Mouse (Mus musculus) C2C12 (cell line): ENCODE results near the gene Hpca. TPM values are rescaled to one million over a fixed set of nuclear protein-coding genes. Genes with fewer than 3 reads are reported as not detected.

Experiments used
- H3K27me3 ChIP-seq: one replicate; pipeline ENCODE4 v1.6.1; 2011; ENCODE audit not compliant: control insufficient read depth, insufficient read depth, insufficient read length
- H3K36me3 ChIP-seq: one replicate; pipeline ENCODE4 v1.6.1; 2011; ENCODE audit not compliant: control insufficient read depth, insufficient read depth
- H3K4me3 ChIP-seq: one replicate; pipeline ENCODE4 v1.5.1; 2011; ENCODE audit warnings: mild to moderate bottlenecking, control low read depth; ENCODE audit not compliant: poor library complexity, insufficient read depth, severe bottlenecking
- H3K79me2 ChIP-seq: one replicate; pipeline ENCODE4 v1.6.1; 2011; ENCODE audit not compliant: control insufficient read depth, insufficient read depth
- H3K79me3 ChIP-seq: one replicate; pipeline ENCODE4 v1.6.1; 2011; ENCODE audit warnings: low read depth, control low read depth
- H3ac ChIP-seq: one replicate; pipeline ENCODE3; 2011; ENCODE audit warnings: low read depth; ENCODE audit not compliant: control insufficient read depth, insufficient read length
- CEBPB ChIP-seq: IDR thresholded peaks from one replicate; pipeline ENCODE4 v1.6.1; 2011; ENCODE audit warnings: low read depth, mild to moderate bottlenecking, control low read depth, moderate library complexity
- CTCF ChIP-seq: IDR thresholded peaks from one replicate; pipeline ENCODE4 v1.5.1; 2011; ENCODE audit not compliant: control insufficient read depth, insufficient read depth, insufficient read length
- FOSL1 ChIP-seq: IDR thresholded peaks from one replicate; pipeline ENCODE4 v1.8.0; 2011; ENCODE audit warnings: mild to moderate bottlenecking, low read length; ENCODE audit not compliant: poor library complexity, insufficient read depth, severe bottlenecking
- MAX ChIP-seq: IDR thresholded peaks from one replicate; pipeline ENCODE4 v1.6.1; 2011; ENCODE audit warnings: mild to moderate bottlenecking, control low read depth
- MYOD1 ChIP-seq: IDR thresholded peaks from one replicate; pipeline ENCODE4 v1.6.1; 2011; ENCODE audit warnings: low read depth; ENCODE audit not compliant: control insufficient read depth, insufficient read length
- MYOG ChIP-seq: IDR thresholded peaks from one replicate; pipeline ENCODE4 v1.6.1; 2011; ENCODE audit not compliant: control insufficient read depth, insufficient read length; ENCODE audit errors: extremely low read depth
- USF1 ChIP-seq: IDR thresholded peaks from one replicate; pipeline ENCODE4 v1.6.1; 2011; ENCODE audit warnings: low read depth, mild to moderate bottlenecking, control low read depth, moderate library complexity
- polyA plus RNA-seq: library from polyadenylated mRNA; unstranded; fragments of >200 nt; fragmentation: generic; extraction: Trizol; gene quantifications from one replicate; pipeline ENCODE4 v1.2.1, GENCODE M21; 2012; ENCODE audit warnings: missing spikeins

Gene Hpca
- polyA plus RNA-seq, 1 experiment = not detected

DNA sequence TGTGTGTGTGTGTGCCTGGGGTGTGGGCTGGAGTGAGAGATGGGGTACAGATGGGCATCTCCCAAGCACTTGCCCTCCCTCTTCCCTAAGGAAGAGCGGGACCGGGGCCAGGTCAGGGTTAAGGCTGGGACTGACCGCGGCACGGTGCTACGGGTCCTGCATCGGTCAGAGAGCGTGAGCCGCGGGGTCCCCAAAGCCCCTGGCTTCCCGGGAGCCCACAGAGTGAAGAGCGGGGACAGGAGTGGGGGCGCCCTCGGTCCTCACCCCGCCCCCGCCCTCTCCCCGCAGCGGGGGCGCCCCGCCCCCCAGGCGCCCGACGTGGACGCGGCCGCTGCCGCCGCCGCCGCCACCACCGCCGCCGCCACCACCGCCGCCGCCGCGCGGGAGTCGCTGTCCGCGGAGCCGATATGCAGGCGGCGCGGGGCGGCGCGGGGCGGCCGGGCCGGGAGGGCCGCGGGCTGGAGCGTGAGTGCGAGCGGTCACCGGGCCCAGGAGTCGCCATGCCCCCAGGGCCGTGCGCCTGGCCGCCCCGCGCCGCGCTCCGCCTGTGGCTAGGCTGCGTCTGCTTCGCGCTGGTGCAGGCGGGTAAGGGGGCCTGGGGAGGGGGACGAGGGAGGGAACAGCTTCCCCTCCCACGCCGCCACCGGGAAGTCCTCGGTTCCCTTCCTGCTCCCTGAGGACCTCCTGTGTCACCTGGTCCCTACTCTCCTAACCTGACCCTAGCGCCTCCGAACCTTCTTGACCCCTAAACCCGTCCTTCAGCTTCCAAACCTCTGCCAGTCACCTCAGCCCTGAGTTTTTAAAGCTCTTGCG lies 14.9 kb upstream of the Hpca start, which contains the start of gene Fndc5:
Gene Fndc5, plus strand, starts transcription at position 421 of the 813 bp plus-strand sequence.
- Histone ChIP-seq H3K27me3 (peaks cover 11% of the 10 kb centered on the region), H3K79me3 (no peaks in the 10 kb centered on the region), H3K79me2 (no peaks in the 10 kb centered on the region), H3ac (no peak within 1 kb of the TSS), H3K36me3 (no peaks in the 10 kb centered on the region), H3K4me3 (no peak within 1 kb of the TSS)
- TF ChIP-seq MAX = no peak
- no peak for TF ChIP-seq MYOG
- TF ChIP-seq USF1 = no peak
- TF ChIP-seq CTCF = no peak
- TF ChIP-seq MYOD1 = no peak

DNA sequence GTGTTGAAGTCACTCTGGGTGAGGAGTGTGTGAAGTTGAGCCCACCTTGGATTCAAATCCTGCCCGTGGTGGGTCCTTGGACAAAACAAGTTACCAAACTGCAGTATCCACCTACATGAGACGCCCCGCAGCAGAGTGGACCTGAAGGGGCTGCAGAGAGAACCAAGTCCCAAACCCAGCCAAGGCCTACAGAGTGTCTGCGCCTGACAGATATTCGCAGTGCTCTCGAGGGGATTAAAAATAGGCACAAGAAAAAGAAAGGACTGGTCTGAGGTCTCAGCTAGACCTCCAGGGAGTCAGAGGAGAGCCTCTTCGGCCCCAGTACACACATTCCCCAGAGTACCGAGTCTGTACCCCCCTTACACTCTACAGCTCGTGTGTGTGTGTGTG lies 14.3 kb upstream of the Hpca start:
- no peak overlapping the region for H3ac ChIP-seq
- H3K27me3 ChIP-seq = peaks cover 13% of the 10 kb centered on the region
- H3K79me3 ChIP-seq = no peaks in the 10 kb centered on the region
- no peaks in the 10 kb centered on the region for H3K36me3 ChIP-seq
- H3K4me3 ChIP-seq = no peak overlapping the region
- no peaks in the 10 kb centered on the region for H3K79me2 ChIP-seq
- TF ChIP-seq USF1 = no peak
- TF ChIP-seq CTCF = no peak
- no peak for TF ChIP-seq MYOD1
- no peak for TF ChIP-seq FOSL1
- TF ChIP-seq MAX = no peak
- TF ChIP-seq MYOG = no peak
- no peak for TF ChIP-seq CEBPB

DNA sequence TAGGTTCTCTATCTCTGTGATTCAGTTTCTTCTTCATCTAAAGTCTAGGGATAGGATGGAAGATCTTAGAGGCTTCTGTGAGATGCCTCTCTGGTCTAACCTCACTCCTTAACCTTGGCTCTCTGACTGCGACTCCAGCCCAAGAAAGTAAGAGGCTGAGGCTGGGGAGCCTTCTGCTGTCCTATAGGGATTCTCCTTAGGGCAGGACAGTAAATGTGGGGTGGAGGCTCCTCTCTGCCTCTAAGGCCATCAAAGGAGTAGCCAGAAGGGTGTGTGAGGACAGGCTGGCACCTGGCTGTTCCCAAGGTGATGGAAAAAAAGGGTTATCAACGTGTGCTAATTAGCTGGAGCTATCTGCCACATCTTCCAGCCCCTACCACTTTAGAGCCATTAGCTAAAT lies 13.8 kb upstream of the Hpca start:
- TF ChIP-seq MYOD1 (no peak), CEBPB (no peak), FOSL1 (no peak), USF1 (no peak), MYOG (no peak), CTCF (no peak), MAX (no peak)
- Histone ChIP-seq H3K36me3 (no peaks in the 10 kb centered on the region), H3K79me3 (no peaks in the 10 kb centered on the region), H3K4me3 (no peak overlapping the region), H3K79me2 (no peaks in the 10 kb centered on the region), H3K27me3 (peaks cover 13% of the 10 kb centered on the region), H3ac (no peak overlapping the region)

DNA sequence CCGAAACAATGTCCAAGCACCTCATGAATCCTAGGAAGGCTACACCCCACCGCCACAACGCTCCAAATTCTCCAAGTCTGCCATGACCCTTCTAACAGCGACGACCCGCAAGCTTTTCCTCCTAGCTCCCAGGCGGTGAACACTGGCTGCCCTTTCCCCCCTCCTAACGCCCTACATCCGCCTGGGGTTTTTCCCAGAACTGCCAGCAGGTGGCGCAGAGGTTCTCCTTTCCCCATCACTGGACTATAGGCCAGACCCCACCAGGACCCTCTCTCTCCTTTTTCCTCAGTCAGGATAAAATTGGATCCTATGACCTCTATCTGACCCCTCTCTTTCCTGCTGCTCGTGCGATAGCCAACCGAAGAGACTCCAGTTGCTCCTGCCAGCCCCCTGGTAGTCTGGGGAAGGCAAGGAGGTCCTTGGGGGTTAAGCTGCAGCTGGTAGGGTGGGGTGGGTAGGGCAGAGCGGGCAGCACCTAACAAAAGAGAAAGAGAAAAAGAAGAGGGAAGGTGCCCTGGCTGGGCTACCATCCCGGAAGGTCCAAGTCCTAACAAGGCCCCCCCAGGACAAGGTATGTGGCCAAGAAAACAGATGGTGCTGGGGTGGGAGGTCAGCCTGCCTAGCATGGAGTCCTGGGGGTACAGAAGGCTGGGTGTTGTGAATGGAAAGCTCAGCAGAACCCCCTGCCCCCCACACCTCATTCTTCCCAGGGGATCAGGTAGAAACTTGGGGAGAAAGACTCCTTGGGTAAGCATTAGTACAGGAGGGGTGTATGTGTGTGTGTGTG lies 13.2 kb upstream of the Hpca start:
- H3ac ChIP-seq = no peak overlapping the region
- peaks cover 13% of the 10 kb centered on the region for H3K27me3 ChIP-seq
- no peak overlapping the region for H3K4me3 ChIP-seq
- no peaks in the 10 kb centered on the region for H3K79me3 ChIP-seq
- H3K36me3 ChIP-seq = no peaks in the 10 kb centered on the region
- H3K79me2 ChIP-seq = no peaks in the 10 kb centered on the region
- peak; percentile 83 for TF ChIP-seq CTCF
- no peak for TF ChIP-seq USF1
- TF ChIP-seq MYOG = no peak
- TF ChIP-seq FOSL1 = no peak
- TF ChIP-seq MYOD1 = no peak

DNA sequence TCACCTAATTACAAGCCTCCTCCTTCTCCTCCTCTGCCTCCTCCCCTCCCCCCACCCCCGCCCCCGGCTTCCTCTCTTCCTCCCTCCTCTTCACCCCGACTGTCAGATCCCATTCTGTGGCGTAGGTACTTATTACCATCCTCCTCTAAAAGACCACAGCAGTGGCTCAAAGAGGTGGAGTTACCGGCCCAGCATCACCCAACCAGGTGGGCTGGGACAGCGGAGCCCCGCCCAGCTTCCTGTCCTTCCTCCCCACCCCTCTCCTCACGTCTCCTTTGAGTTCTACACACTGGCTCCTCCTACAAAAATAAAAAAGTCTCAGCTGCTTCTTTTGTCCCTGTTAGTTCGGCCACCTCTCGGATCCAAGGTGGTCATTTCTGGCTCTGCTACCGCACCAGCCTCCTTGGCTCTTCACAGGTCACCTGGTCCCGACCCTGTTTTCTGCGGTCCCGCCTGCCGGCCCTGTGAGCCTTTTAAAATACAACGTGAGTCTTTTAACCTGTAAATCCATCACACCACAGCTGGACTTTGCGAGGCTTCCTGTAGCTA lies 9.0 kb upstream of the Hpca start:
- H3K27me3 ChIP-seq = peaks cover 9% of the 10 kb centered on the region
- H3ac ChIP-seq = no peak overlapping the region
- no peak overlapping the region for H3K4me3 ChIP-seq
- H3K79me2 ChIP-seq = no peaks in the 10 kb centered on the region
- TF ChIP-seq USF1 (no peak), MYOG (no peak), MYOD1 (no peak), FOSL1 (no peak), MAX (no peak), CTCF (no peak), CEBPB (no peak)
- H3K36me3 ChIP-seq = no peaks in the 10 kb centered on the region
- no peaks in the 10 kb centered on the region for H3K79me3 ChIP-seq

DNA sequence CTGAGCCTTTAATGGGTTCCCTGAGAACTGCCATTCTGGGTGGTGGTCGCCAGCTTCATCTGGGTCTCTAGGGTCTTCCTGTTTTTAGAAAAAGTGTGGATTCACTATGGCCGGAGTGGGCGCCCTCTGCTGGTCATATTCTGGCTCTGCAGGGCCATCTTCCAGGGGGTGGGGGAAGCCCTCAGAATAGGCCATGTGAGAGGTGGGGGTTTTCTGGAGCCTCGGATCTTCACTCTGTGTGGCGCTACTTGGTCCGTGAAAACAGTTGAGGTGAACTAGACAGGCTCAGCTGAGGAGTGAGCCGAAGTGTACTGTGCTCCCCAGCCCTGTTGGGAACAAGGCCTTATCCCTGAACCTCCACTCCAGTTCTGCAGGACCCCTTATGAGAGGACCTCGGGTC lies 8.3 kb upstream of the Hpca start:
- Histone ChIP-seq H3ac (no peak overlapping the region), H3K79me2 (no peaks in the 10 kb centered on the region), H3K4me3 (no peak overlapping the region), H3K79me3 (no peaks in the 10 kb centered on the region), H3K36me3 (no peaks in the 10 kb centered on the region), H3K27me3 (peaks cover 6% of the 10 kb centered on the region)
- no peak for TF ChIP-seq MYOG
- TF ChIP-seq MAX = no peak
- TF ChIP-seq CTCF = peak; percentile 27
